Mouse (Mus musculus): Measurements from ENCODE around the gene Ccdc172.

Gene Ccdc172

GRCm38 (mm10) chr19:58571566-58571965 is 59.8 kb downstream of the Ccdc172 start:
- no peak for DNase-seq (ENCODE audit: low read depth, low spot score)

GRCm38 (mm10) chr19:58572429-58573071 is 60.8 kb downstream of the Ccdc172 start:
- DNase-seq (ENCODE audit: low read depth, low spot score), result no peak

- no peak for DNase-seq (ENCODE audit: low read depth, low spot score)
Observed at GRCm38 (mm10) chr19:58573072-58573438, 61.3 kb downstream of the Ccdc172 start.

- no peak for DNase-seq (ENCODE audit: low read depth, low spot score)
Observed at GRCm38 (mm10) chr19:58582018-58582417, 70.2 kb downstream of the Ccdc172 start.

GRCm38 (mm10) chr19:58582956-58583355 is 71.2 kb downstream of the Ccdc172 start:
- DNase-seq (ENCODE audit: low read depth, low spot score), result no peak

GRCm38 (mm10) chr19:58586046-58586445 is 74.3 kb downstream of the Ccdc172 start:
- no peak for DNase-seq (ENCODE audit: low read depth, low spot score)

GRCm38 (mm10) chr19:58590251-58590936 is 78.6 kb downstream of the Ccdc172 start:
- no peak for DNase-seq (ENCODE audit: low read depth, low spot score)

- no peak for DNase-seq (ENCODE audit: low read depth, low spot score)
Observed at GRCm38 (mm10) chr19:58600381-58600780, 88.6 kb downstream of the Ccdc172 start.

Measured in CD4-positive, CD25-positive, alpha-beta regulatory T cell, adult 2 months (primary cell).